ENCODE assay signal across 10 mouse cellular contexts in genomic region chr4:129822324-129822723, GRCm38 (mm10). TPM values are rescaled to one million over a fixed set of nuclear protein-coding genes. Genes with fewer than 3 reads are reported as not detected.
A peak's percentile ranks its signal among the peaks of the same experiment; 100 is the strongest.
DNase-seq lines count a peak whose midpoint lies in the region; ATAC-seq lines count a peak whose summit lies in the region.
"Had no signal": no experiment of that assay in that cellular context is flagged by ENCODE, and none has a peak within 500 bp of the region (broad histone marks: within the 10 kb centered on the region; RNA-seq: fewer than 3 reads in every experiment).

No protein-coding gene starts in this region.

- intact Hi-C loops in heart, postnatal 36 days (cut with DNase I) = loop anchor here (5.0 kb wide), 1 partner anchor 55 kb away; no protein-coding TSS in a partner anchor

- peaks cover 54% of the 10 kb centered on the region for H3K4me1 ChIP-seq in heart, embryonic 11.5 days (ENCODE audit: control insufficient read depth, insufficient read depth, low read length)
- no peaks in the 10 kb centered on the region; the same call in 1 of the 2 replicates for H3K4me1 ChIP-seq in embryonic facial prominence, embryonic 11.5 days (ENCODE audit: control insufficient read depth, insufficient read depth, low read length)
- H3K4me1 ChIP-seq in midbrain, embryonic 15.5 days = peaks cover 40% of the 10 kb centered on the region

- H3K4me2 ChIP-seq in heart, embryonic 11.5 days = peak overlapping the region; percentile 68
- H3K4me2 ChIP-seq in embryonic facial prominence, embryonic 11.5 days (ENCODE audit: low read depth, low read length) = peak overlapping the region; percentile 11; the same call in 1 of the 2 replicates
- H3K4me2 ChIP-seq in midbrain, embryonic 15.5 days = peak overlapping the region; percentile 61

- DNase-seq in heart, postnatal 36 days = no peak
- no peak for DNase-seq in embryonic facial prominence, embryonic 11.5 days (ENCODE audit: low spot score)
- peak; percentile 56 for DNase-seq in induced T-regulatory cell, adult 2 months (ENCODE audit: low read depth)
- DNase-seq in urinary bladder, postnatal 36 days (ENCODE audit: low spot score in 2 of 2) = no peak
- DNase-seq in adrenal gland, postnatal 10 days = no peak
- no peak for DNase-seq in natural killer cell, adult 2 months (ENCODE audit: low spot score in 2 of 2)
- DNase-seq: cerebellum, adult 8-10 months; spleen, adult 18-20 months had no signal

- H3K36me3 ChIP-seq in heart, embryonic 11.5 days (ENCODE audit: control insufficient read depth, insufficient read depth, low read length) = no peaks in the 10 kb centered on the region
- H3K36me3 ChIP-seq in embryonic facial prominence, embryonic 11.5 days (replicated peaks; ENCODE audit: control insufficient read depth, insufficient read depth, low read depth, low read length) = no peaks in the 10 kb centered on the region
- H3K36me3 ChIP-seq in midbrain, embryonic 15.5 days (replicated peaks) = no peaks in the 10 kb centered on the region

- H3K9ac ChIP-seq in heart, embryonic 11.5 days (ENCODE audit: low read depth, low read length) = no peak overlapping the region; the same call in 1 of the 2 replicates
- H3K9ac ChIP-seq in embryonic facial prominence, embryonic 11.5 days (replicated peaks; ENCODE audit: low read length) = no peak overlapping the region
- no peak overlapping the region for H3K9ac ChIP-seq in midbrain, embryonic 15.5 days

- 52% methylated on average over 3 of the region's 3 CpGs for WGBS in heart, embryonic 11.5 days (ENCODE audit: insufficient replicate concordance)
- 69% methylated on average over 3 of the region's 3 CpGs for WGBS in embryonic facial prominence, embryonic 11.5 days
- WGBS in midbrain, embryonic 15.5 days = 56% methylated on average over 3 of the region's 3 CpGs

- no peaks in the 10 kb centered on the region for H3K9me3 ChIP-seq in heart, embryonic 11.5 days (replicated peaks; ENCODE audit: control insufficient read depth, low read length)
- H3K9me3 ChIP-seq in embryonic facial prominence, embryonic 11.5 days (replicated peaks; ENCODE audit: control insufficient read depth, low read length) = no peaks in the 10 kb centered on the region
- H3K9me3 ChIP-seq in midbrain, embryonic 15.5 days = no peaks in the 10 kb centered on the region

- peak overlapping the region; percentile 91 for H3K4me3 ChIP-seq in heart, embryonic 11.5 days (ENCODE audit: low read depth, low read length)
- H3K4me3 ChIP-seq in embryonic facial prominence, embryonic 11.5 days (ENCODE audit: low read depth, low read length) = no peak overlapping the region
- peak overlapping the region; percentile 99; the same call in 1 of the 2 replicates for H3K4me3 ChIP-seq in midbrain, embryonic 15.5 days

- H3K27me3 ChIP-seq in heart, embryonic 11.5 days (ENCODE audit: control insufficient read depth, insufficient read depth, low read length) = no peaks in the 10 kb centered on the region
- H3K27me3 ChIP-seq in embryonic facial prominence, embryonic 11.5 days (ENCODE audit: control insufficient read depth, insufficient read depth, low read length) = no peaks in the 10 kb centered on the region
- H3K27me3 ChIP-seq in midbrain, embryonic 15.5 days (replicated peaks) = no peaks in the 10 kb centered on the region

- no peak for ATAC-seq in heart, embryonic 11.5 days (replicated peaks; ENCODE audit: insufficient number of reproducible peaks, low FRiP score, low TSS enrichment)
- ATAC-seq in embryonic facial prominence, embryonic 11.5 days (replicated peaks; ENCODE audit: insufficient number of reproducible peaks, low FRiP score, low TSS enrichment, low read depth) = no peak
- no peak for ATAC-seq in midbrain, embryonic 15.5 days (replicated peaks)

- H3K27ac ChIP-seq in heart, embryonic 11.5 days (ENCODE audit: low read depth, low read length) = peak overlapping the region; percentile 18; the same call in 1 of the 2 replicates
- no peak overlapping the region for H3K27ac ChIP-seq in embryonic facial prominence, embryonic 11.5 days (replicated peaks; ENCODE audit: low read depth, low read length)
- H3K27ac ChIP-seq in midbrain, embryonic 15.5 days = no peak overlapping the region

RNA-seq across cellular contexts. Expression of gene Ptp4a2, which starts 11.3 kb away (rescaled TPM):
- 329 and 345 TPM in 2 replicates for polyA plus RNA-seq in heart, embryonic 11.5 days (2014; fragmentation: Nextera tagmentation; extraction: Ambion mirVana)
- total RNA-seq in heart, postnatal 36 days (2021) = 100 to 1,000 TPM; 203 to 210 TPM
- 325 and 376 TPM in 2 replicates for polyA plus RNA-seq in embryonic facial prominence, embryonic 11.5 days (2014; fragmentation: Nextera tagmentation; extraction: Ambion mirVana)
- polyA plus RNA-seq in midbrain, embryonic 15.5 days (2015; fragmentation: Nextera tagmentation; extraction: Ambion mirVana) = 220 and 223 TPM in 2 replicates
- total RNA-seq in adrenal gland, postnatal 10 days (2021) = 100 to 1,000 TPM; 260 to 289 TPM

Comparison
In these comparisons a context has a peak if more than half of its experiments do, and no peak if none do; other contexts are left out.
1. H3K4me2 ChIP-seq: peak in every context shown above with its lines; median percentile 68 in heart, embryonic 11.5 days; 61 in midbrain, embryonic 15.5 days; 11 in embryonic facial prominence, embryonic 11.5 days.